Mouse (Mus musculus): ENCODE data around the gene Nedd4. TPM values are rescaled to one million over a fixed set of nuclear protein-coding genes. Genes with fewer than 3 reads are reported as not detected.
"Not testable (repeated sequence)": the region's sequence is repeated elsewhere in the genome, so short reads cannot be mapped to it uniquely, and the experiment has no call there.

Gene Nedd4
- total and polyA plus RNA-seq, 3 experiments, result 129 to 357 (median 317) TPM

GRCm38 (mm10) chr9:72638951-72639842, 22.9 kb upstream of the Nedd4 start:
- no peak for TF ChIP-seq EP300 (IDR thresholded peaks at IDR 0.05; ENCODE audit: insufficient read depth, low read depth, low read length)
- Histone ChIP-seq H3K36me3 (ENCODE audit: control insufficient read depth, insufficient read depth, low read length) (peaks cover 5% of the 10 kb centered on the region), H3K9ac (ENCODE audit: low read depth, low read length) (peak overlapping the region; percentile 70), H3K4me3 (peak overlapping the region; percentile 55), H3K4me1 (ENCODE audit: control insufficient read depth, insufficient read depth, low read length) (peaks cover 10% of the 10 kb centered on the region), H3K27me3 (ENCODE audit: control insufficient read depth, insufficient read depth, low read length) (no peaks in the 10 kb centered on the region), H3K79me2 (replicated peaks; ENCODE audit: control insufficient read depth, insufficient read depth, low read length) (no peaks in the 10 kb centered on the region), H3K27ac (peak overlapping the region; percentile 96)
- WGBS, result 60% methylated on average over 9 of the region's 9 CpGs
- intact Hi-C loops (cut with DNase I), result no loop called here
- no peak for DNase-seq

GRCm38 (mm10) chr9:72639843-72640621, 22.1 kb upstream of the Nedd4 start:
- Histone ChIP-seq H3K4me3 (peak overlapping the region; percentile 55), H3K27ac (peak overlapping the region; percentile 96), H3K36me3 (ENCODE audit: control insufficient read depth, insufficient read depth, low read length) (peaks cover 5% of the 10 kb centered on the region), H3K9ac (ENCODE audit: low read depth, low read length) (peak overlapping the region; percentile 70), H3K27me3 (ENCODE audit: control insufficient read depth, insufficient read depth, low read length) (no peaks in the 10 kb centered on the region), H3K79me2 (replicated peaks; ENCODE audit: control insufficient read depth, insufficient read depth, low read length) (no peaks in the 10 kb centered on the region), H3K4me1 (ENCODE audit: control insufficient read depth, insufficient read depth, low read length) (peaks cover 12% of the 10 kb centered on the region)
- peak; percentile 89 for TF ChIP-seq EP300 (IDR thresholded peaks at IDR 0.05; ENCODE audit: insufficient read depth, low read depth, low read length)
- no peak for TF ChIP-seq CTCF (IDR thresholded peaks at IDR 0.05)
- TF ChIP-seq POLR2A (IDR thresholded peaks at IDR 0.05; ENCODE audit: insufficient read depth, low read depth, low read length), result peak; percentile 86
- peak; percentile 86 to 92 for DNase-seq
- intact Hi-C loops (cut with DNase I), result loop anchor here (1.0 kb wide), 1 partner anchor 22 kb away; the partner anchor contains the start of gene Nedd4
- 2% methylated on average over 27 of the region's 27 CpGs for WGBS

GRCm38 (mm10) chr9:72640642-72641041, 21.5 kb upstream of the Nedd4 start:
- DNase-seq, result no peak
- H3K9ac ChIP-seq (ENCODE audit: low read depth, low read length), result peak overlapping the region; percentile 63
- TF ChIP-seq POLR2A (IDR thresholded peaks at IDR 0.05; ENCODE audit: insufficient read depth, low read depth, low read length) (no peak), CTCF (IDR thresholded peaks at IDR 0.05) (no peak), EP300 (IDR thresholded peaks at IDR 0.05; ENCODE audit: insufficient read depth, low read depth, low read length) (no peak)
- 8% methylated on average over 7 of the region's 7 CpGs for WGBS
- H3K4me3 ChIP-seq, result peak overlapping the region; percentile 55
- H3K79me2 ChIP-seq (replicated peaks; ENCODE audit: control insufficient read depth, insufficient read depth, low read length), result no peaks in the 10 kb centered on the region
- H3K4me1 ChIP-seq (ENCODE audit: control insufficient read depth, insufficient read depth, low read length), result peaks cover 12% of the 10 kb centered on the region
- H3K27ac ChIP-seq, result peak overlapping the region; percentile 96
- H3K27me3 ChIP-seq (ENCODE audit: control insufficient read depth, insufficient read depth, low read length), result no peaks in the 10 kb centered on the region
- intact Hi-C loops (cut with DNase I), result loop anchor here (1.0 kb wide), 1 partner anchor 22 kb away; the partner anchor contains the start of gene Nedd4
- H3K36me3 ChIP-seq (ENCODE audit: control insufficient read depth, insufficient read depth, low read length), result peaks cover 5% of the 10 kb centered on the region

DNA sequence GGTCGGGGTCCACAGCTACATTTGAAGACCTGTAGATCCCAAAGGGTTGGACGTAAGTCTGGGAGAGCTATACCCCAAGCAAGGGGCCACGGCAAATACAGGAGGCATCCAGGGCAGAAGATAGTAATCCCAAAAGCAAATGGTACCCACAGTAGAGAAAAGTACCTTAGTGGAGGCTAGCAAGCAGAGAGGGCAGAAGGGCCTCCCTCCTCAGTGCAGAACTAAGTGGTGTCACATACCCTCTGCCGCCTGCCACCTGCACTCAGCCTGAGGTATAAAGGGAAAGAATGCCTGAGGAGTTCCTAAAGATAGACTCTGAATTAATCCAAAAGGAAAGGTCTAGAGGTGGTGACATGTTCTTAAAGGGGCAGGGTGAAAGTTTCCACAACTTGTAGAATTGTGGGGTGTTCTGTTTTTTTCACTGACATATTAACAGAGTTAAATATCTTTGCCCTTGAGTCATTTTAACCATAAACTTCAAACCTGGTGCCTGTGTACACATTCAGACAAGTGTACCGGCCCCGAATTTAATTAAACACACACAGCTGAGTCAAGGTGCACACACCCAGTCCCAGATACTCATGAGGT, 21.0 kb upstream of the Nedd4 start:
- Histone ChIP-seq H3K27ac (peak overlapping the region; percentile 96), H3K9ac (ENCODE audit: low read depth, low read length) (peak overlapping the region; percentile 63), H3K79me2 (replicated peaks; ENCODE audit: control insufficient read depth, insufficient read depth, low read length) (no peaks in the 10 kb centered on the region), H3K4me1 (ENCODE audit: control insufficient read depth, insufficient read depth, low read length) (peaks cover 12% of the 10 kb centered on the region), H3K36me3 (ENCODE audit: control insufficient read depth, insufficient read depth, low read length) (peaks cover 5% of the 10 kb centered on the region), H3K4me3 (peak overlapping the region; percentile 55), H3K27me3 (ENCODE audit: control insufficient read depth, insufficient read depth, low read length) (no peaks in the 10 kb centered on the region)
- intact Hi-C loops (cut with DNase I), result no loop called here
- TF ChIP-seq CTCF (IDR thresholded peaks at IDR 0.05), result no peak
- no peak for TF ChIP-seq EP300 (IDR thresholded peaks at IDR 0.05; ENCODE audit: insufficient read depth, low read depth, low read length)
- peak; percentile 81 for TF ChIP-seq POLR2A (IDR thresholded peaks at IDR 0.05; ENCODE audit: insufficient read depth, low read depth, low read length)
- DNase-seq, result peak; percentile 46 to 53
- WGBS, result 48% methylated on average over 6 of the region's 6 CpGs

DNA sequence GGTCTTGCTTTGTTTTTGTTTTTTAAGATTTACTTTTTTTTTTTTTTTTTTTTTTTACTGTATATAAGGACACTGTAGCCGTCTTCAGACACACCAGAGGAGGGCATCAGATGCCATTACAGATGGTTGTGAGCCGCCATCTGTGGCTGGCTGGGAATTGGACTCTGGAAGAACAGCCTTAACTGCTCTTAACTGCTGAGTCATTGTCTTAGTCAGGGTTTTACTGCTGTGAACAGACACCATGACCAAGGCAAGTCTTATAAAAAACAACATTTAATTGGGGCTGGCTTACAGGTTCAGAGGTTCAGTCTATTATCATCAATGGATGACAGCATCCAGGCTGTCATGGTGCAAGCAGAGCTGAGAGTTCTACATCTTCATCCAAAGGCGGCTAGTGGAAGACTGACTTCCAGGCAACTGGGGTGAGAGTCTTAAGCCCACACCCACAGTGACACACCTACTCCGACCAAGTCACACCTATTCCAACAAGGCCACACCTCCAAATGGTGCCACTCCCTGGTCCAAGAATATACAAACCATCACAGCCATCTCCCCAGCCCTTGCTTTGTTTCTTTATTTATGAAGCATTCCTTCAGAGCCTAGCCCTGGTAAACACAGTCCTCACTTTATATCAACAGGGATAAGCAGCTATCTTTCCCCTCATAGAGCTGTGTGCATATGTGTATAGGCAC, 19.2 kb upstream of the Nedd4 start:
- Histone ChIP-seq H3K4me1 (ENCODE audit: control insufficient read depth, insufficient read depth, low read length) (peaks cover 12% of the 10 kb centered on the region), H3K27ac (peak overlapping the region; percentile 57; the same call in 1 of the 2 replicates)
- DNase-seq; H3K36me3 ChIP-seq (ENCODE audit: control insufficient read depth, insufficient read depth, low read length); H3K9ac ChIP-seq (ENCODE audit: low read depth, low read length); H3K4me3 ChIP-seq; intact Hi-C loops (cut with DNase I); H3K79me2 ChIP-seq (replicated peaks; ENCODE audit: control insufficient read depth, insufficient read depth, low read length); H3K27me3 ChIP-seq (ENCODE audit: control insufficient read depth, insufficient read depth, low read length): not testable (repeated sequence)
- WGBS, result 96% methylated on average over 4 of the region's 4 CpGs
